Mouse (Mus musculus): ENCODE results near the gene Smad1.
"Not testable (repeated sequence)": the region's sequence is repeated elsewhere in the genome, so short reads cannot be mapped to it uniquely, and the experiment has no call there.

The Smad1 gene

GRCm38 (mm10) chr8:79398994-79399650, at the start of gene Smad1:
Gene Smad1 (minus strand): TSS chr8:79399518.
- peak; percentile 96 to 98 for DNase-seq

DNA sequence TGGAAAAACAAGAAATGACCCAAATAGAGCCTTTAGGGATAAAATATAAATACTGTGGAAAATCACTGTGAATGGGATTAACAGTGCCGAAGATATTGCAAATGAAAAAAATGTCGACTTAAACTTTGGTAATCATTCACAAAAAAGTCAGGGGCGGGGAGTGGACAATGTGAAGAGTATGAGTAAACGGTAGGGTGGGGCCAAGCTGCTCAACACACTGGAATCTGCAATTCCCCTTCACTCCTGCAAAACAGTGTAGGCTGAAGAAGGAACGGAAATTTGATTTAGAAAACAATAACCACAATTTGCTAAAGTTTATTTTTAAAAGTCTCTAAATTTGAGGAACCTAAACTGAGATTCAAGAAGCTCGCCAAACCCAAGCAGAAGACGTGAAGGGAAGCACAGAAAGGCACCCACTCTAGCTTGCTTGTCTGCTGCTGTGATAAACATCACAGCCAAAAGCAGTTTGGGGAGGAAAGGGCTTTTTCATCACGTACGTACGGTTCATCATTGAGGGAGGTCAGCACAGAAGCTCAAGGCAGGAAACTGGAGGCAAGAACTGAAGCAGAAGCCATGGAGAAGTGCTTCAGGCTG, 48.0 kb upstream of the Smad1 start:
- no peak for DNase-seq

DNA sequence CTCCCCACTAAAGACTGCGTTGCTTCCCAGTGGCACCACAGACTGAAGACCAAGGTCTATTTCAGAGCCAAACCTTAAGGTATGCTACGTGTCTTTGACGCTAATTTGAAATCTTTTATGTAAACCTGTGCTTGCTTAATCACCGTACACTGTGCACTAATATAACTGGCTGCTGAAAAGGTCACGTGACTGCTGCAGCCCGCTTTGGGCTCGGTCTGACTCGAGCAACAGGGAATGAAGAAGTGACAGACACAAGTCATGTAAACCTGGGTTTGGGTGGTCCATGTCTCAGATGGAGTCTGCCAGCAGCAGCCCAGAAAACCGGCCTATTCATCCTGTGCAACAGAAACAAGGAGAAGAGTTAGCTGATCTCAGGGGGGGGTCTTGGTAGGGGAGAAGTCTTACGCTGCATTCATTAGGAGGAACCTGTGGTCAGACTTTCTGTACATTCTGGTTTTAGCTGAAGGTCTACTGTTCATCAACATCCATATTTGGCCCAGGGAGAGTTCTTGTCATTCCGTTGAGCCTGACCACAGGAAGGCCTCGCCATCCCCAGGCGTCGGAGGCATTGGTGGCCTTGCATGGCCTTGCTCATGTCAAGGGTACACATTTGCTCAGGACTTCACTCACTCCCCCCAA, 44.3 kb upstream of the Smad1 start:
- no peak for DNase-seq

- no peak for DNase-seq
These were observed 34.7 kb upstream of the Smad1 start for GRCm38 (mm10) chr8:79433953-79434500.

- peak in 1 of 2 experiments; percentile 51 for DNase-seq
These were observed 15.6 kb upstream of the Smad1 start for GRCm38 (mm10) chr8:79414907-79415306.

DNA sequence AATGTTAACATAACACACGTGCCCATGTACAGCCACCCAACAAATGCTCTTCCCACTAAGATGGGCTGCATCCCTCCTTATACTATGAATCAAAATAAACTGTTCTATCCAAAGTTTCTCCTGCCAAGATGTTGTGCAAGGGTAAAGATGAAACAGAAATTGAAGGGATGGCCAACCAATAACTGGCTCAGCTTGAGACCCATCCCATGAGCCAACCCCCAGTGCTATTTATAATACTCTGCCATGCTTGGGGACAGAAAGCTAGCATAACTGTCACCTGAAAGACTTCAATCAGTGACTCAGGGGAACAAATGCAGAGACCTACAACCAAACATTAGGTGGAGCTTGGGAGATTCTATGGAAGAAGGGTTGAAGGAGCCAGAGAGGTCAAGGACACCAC, 11.2 kb upstream of the Smad1 start:
- DNase-seq, result no peak

DNA sequence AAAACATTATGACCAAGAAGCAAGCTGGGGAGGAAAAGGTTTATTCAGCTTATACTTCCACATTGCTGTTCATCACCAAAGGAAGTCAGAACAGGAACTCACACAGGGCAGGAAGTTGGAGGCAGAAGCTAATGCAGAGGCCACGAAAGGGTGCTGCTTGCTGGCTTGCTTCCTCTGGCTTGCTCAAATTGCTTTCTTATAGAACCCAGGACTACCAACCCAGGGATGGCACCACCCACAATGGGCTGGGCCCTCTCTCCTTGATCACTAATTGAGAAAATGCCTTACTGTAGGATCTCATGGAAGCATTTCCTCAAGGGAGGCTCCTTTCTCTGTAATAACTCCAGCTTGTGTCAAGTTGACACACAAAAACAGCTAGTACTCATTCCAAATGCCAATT, 8.0 kb upstream of the Smad1 start:
- DNase-seq, result not testable (repeated sequence)

- peak; percentile 63 to 65 for DNase-seq
These were observed 5.7 kb upstream of the Smad1 start for GRCm38 (mm10) chr8:79404895-79405557.

DNA sequence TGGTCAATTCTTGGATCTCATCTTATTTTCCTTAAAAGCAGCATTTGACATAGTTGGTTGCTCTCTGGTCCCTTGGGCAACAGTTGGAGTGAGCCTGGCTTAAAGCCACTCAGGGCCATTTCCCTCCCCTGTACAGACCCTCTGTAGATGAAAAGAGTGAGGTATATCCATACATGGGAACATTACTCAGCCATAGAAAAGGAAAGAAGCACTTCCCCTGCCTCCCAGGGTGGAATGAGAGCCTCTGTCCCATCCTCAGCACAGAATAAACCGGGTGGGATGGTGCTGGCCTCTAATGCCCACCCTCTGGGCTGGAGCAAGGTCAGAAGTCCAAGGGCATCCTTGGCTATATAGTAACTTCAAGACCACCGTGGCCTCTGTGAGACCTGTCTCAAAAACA, 1.4 kb upstream of the Smad1 start:
- DNase-seq, result no peak

DNA sequence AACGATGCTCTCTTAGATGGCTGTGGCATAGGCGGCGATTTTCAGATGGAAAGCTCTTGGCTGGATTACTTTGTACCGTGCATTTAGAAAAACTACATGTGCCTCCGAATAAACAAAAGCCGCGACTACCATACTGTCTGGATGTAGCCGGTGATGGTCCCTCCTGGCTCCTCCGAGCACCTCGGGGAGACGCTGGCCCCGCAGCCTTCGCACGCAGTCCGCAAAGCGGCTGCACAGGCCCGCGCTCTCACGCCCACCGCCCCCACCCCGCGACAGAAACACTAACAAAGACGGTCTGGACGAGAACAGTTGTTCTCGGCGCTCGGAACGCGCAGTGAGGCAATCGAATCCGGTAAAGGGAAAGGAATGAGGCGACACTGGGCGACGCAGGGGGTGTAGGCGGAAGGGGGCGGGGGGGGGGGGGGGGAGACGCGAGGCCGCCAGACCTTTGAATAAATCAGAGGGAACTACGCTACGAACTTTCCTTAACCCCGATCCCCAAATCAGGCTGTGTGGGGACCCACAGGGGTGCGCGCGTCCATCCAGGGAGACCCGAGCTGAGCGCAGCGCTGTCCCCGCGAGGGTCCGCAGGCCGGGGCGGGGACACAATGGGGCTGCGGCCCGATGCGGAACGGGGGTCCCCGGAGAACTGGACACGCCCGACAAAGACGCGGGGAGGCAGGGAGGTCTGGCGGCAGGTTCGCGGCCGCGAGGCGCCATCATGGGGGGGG, 902 bp downstream of the Smad1 start:
- DNase-seq, result peak; percentile 49 to 67

DNA sequence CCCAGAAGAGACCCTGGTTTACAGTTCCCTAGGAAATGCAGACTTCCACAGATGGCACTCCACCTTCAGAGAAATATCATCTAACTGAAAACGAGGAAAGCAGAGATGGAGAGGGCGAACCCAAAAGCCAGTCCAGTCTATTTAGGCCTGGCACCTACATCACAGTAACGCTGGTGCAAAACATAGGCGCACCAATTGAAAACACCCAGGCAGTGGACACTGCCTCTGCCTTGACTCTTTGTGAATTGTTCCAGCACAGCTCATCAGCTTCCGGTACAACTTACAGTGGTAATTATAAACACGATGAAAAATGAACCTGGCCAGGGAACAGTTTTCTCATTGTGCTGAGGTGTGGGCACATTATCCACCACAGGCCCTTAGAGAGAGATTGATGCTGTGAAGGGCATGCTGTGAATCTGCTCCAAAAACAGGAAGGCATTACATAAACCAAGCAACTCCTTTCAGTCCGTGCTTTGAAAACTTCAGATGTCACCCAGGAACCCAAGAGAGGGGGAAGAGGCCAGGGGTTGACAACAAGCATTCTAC, 1.5 kb downstream of the Smad1 start:
- DNase-seq, result peak in 1 of 2 experiments; percentile 32

DNA sequence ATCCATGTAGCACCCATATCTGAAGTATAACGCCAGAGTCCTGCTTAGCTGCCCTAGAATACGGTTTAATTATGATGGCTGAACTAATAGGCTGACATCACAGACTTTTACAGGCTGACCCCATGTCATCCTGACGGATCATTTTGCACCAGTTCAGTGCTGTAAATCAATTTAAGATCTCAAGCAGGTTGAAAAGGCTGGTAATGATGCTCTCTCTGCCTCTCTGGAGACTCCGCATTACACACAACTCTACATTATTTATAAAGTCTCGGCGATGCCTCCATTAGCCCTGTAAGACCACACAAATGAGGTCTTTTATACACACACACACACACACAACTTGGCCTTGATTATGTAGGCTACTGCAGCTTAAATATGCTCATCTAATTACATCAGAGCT, 2.4 kb downstream of the Smad1 start:
- DNase-seq, result no peak

DNA sequence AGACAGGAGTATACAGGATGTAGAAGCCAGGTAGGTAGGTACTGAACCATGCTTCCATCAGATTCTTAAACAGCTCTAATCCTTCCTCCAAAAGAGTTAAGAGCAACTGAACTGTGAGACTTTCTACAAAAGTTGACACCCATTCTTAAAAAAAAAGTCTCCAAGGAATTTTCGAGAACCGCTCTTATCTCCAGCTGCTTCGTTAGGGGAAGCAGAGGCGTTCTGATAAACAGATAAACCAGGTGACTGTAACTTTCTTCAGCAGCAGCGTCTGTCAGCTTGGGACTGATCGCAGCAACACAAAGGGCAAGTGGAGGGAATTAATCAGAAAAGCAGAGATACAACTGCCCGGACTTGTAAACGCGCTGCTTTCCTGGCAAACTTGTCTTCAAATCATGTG, 5.3 kb downstream of the Smad1 start:
- no peak for DNase-seq

DNA sequence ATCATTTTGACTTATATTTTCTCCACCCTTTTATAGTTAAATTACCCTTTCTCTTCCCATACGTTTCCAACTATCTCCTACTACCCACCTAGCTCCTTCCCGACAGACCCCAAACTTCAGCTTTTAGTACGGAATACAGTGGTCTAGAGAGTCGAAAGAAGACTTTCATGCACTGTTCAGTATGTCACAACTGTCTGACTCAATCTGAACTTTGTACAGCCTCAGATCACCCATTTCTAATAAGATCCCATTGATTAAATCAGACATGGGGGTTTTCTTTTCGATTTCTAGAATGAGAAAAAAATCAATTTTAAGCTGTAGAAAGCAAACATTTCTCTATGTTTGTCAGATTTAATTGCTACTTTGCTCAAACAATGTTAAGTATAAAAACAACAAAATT, 6.1 kb downstream of the Smad1 start:
- no peak for DNase-seq

DNA sequence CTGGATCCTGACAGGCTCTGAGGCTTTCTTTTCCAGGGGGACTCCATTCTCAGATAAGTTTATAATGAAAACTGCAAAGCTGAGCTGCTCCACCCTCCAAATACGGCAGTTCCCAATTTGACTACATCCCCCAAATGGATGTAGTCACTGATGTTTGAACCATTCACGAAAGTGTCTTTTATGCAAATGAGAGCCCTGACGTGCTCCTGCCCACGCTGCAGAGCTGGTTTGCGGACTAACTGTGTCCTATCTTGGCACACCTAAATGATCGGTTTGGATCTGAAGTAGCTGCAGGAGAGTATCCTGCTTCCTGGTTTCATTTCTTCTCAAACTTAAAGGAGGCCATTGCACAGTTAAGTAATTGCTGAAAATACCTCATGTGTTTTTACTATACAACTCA, 6.7 kb downstream of the Smad1 start:
- DNase-seq, result no peak

GRCm38 (mm10) chr8:79391454-79391853, 7.9 kb downstream of the Smad1 start:
- peak in 1 of 2 experiments; percentile 34 for DNase-seq

DNA sequence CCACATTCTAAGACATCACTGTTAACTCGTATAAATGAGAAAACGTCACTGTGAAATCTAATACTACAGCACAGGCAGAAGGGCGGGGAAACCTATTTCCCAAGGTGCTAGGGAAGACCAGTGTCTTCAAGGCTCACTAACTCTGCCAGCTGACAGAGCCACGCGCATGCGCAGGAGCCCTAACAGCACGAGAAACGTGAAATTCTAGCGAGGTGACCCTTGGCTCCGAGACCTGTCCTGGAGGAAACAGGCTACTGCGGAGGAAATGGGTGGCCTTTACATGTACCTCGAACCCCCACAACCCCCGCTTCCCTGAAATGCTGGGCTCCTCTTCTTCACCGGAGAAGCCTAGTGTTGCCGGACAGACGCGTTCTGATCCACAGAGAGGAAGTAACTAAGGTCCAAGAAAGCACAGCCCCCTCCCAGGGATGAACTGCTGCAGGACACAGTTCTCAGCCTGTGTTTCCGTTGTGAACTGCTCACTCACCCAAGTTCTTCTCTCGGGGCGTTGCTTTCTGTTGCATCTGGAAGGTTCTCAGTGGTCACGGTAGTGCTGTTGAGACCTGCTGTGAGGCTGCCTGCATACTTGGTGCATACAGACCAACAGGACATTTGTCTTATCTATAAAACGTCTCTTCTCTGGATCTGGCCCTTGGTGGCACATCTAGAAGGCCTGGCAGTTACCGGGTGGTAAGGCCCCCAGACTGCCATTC, 10.1 kb downstream of the Smad1 start:
- DNase-seq, result peak; percentile 91 to 94

DNA sequence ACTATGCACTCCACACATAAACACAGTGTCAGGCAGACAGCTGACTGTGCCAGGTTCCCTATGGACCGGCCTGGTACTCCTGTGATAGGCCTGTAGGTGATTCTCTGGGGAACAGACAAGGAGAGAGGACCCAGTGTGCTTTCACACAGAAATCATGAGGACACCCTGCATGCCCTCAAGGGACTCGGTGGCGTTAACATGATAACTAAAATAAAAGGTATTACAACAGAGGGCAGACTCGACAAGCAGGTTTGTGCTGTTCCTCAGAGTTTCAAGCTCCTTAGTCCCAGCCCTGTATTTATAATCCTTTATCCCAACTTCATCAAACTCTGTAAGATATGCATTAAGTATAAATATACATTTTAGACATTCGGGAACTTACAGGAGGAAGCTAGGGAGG, 12.5 kb downstream of the Smad1 start:
- DNase-seq, result no peak

GRCm38 (mm10) chr8:79386358-79386757, 13.0 kb downstream of the Smad1 start:
- DNase-seq, result peak in 1 of 2 experiments; percentile 32

GRCm38 (mm10) chr8:79384276-79385271, 14.7 kb downstream of the Smad1 start:
- DNase-seq, result no peak

Data from kidney, postnatal 25 days (tissue).